Mouse (Mus musculus) left cerebral cortex, postnatal 10 days (tissue): ENCODE results near the gene Lrrc57. TPM values are rescaled to one million over a fixed set of nuclear protein-coding genes. Genes with fewer than 3 reads are reported as not detected.
A peak's percentile ranks its signal among the peaks of the same experiment; 100 is the strongest.

Experiments
- DNase-seq, 2 experiments: peaks; one replicate each; pipeline ENCODE4 v3.0.0; 2021 to 2022; ENCODE audit warnings: low spot score in 2 of 2, mixed read lengths in 1 of 2; ENCODE audit errors: extremely low spot score in 1 of 2
- intact Hi-C: fragments of 180-260 bp; cut with DNase I; formaldehyde crosslinking; loops from one replicate; pipeline ENCODE4 v1.15.1; 2025
- total RNA-seq, 2 experiments: library from RNA; stranded (reverse); gene quantifications; 2 replicates each; pipeline ENCODE4 v1.2.3; 2021

Lrrc57 gene
- total RNA-seq, 2 experiments from 2014 or later, result 21.1 to 26.5 TPM

GRCm38 (mm10) chr2:120563235-120563990 is 45.9 kb downstream of the Lrrc57 start, which contains the start of gene Zfp106:
Gene Zfp106 (minus strand): TSS chr2:120563843.
- intact Hi-C loops, result loop anchor here (2.0 to 10.0 kb wide), 2 partner anchors 43 to 91 kb away; no protein-coding TSS in a partner anchor
- DNase-seq, result peak; percentile 85 to 92

GRCm38 (mm10) chr2:120562859-120563234 is 46.5 kb downstream of the Lrrc57 start:
- intact Hi-C loops, result loop anchor here (2.0 to 10.0 kb wide), 2 partner anchors 44 to 92 kb away; no protein-coding TSS in a partner anchor
- no peak for DNase-seq

GRCm38 (mm10) chr2:120561524-120561923 is 47.8 kb downstream of the Lrrc57 start:
- DNase-seq, result no peak
- intact Hi-C loops, result loop anchor here (10.0 kb wide), 1 partner anchor 93 kb away; no protein-coding TSS in a partner anchor

GRCm38 (mm10) chr2:120558813-120559212 is 50.5 kb downstream of the Lrrc57 start:
- no peak for DNase-seq
- intact Hi-C loops, result no loop called here

GRCm38 (mm10) chr2:120556868-120557267 is 52.5 kb downstream of the Lrrc57 start:
- intact Hi-C loops, result no loop called here

More at GRCm38 (mm10) chr2:120556868-120557267, 52.5 kb downstream of the Lrrc57 start:
- DNase-seq, result no peak

Other genes starting within 250 kb of the Lrrc57 start
- gene Ganc, start 205.6 kb downstream of the Lrrc57 start, total RNA-seq, result 10 to 100 TPM; 10.4 to 13.5 TPM
- 10 to 100 TPM; 33.6 to 35.2 TPM for gene Tmem87a, start 205.4 kb downstream of the Lrrc57 start, total RNA-seq
- gene Capn3, start 153.5 kb downstream of the Lrrc57 start, total RNA-seq, result 1 to 10 TPM; 3.0 to 4.7 TPM
- gene Zfp106, start 45.7 kb downstream of the Lrrc57 start, total RNA-seq, result 100 to 1,000 TPM in 1 of 2 experiments, 10 to 100 TPM in 1; 83.8 to 101 TPM
- gene Snap23, start 41.8 kb downstream of the Lrrc57 start, total RNA-seq, result 10 to 100 TPM; 16.5 to 17.4 TPM
- 10 to 100 TPM; 16.7 to 17.2 TPM for gene Haus2, start 137 bp downstream of the Lrrc57 start, total RNA-seq
- 10 to 100 TPM in 1 of 2 experiments, 1 to 10 TPM in 1; 9.7 to 10.6 TPM for gene Stard9, start 19.6 kb upstream of the Lrrc57 start, total RNA-seq
- gene Cdan1, start 240.6 kb upstream of the Lrrc57 start, total RNA-seq, result 10 to 100 TPM; 20.8 to 23.3 TPM
- 10 to 100 TPM; 66.9 TPM for gene Ttbk2, start 241.1 kb upstream of the Lrrc57 start, total RNA-seq